Mouse (Mus musculus): Measurements from ENCODE around the gene Ipo13.

- TF ChIP-seq CTCF (conservative IDR thresholded peaks at IDR 0.05; ENCODE audit: low read length) = no peak
- TF ChIP-seq POU5F1 (IDR thresholded peaks at IDR 0.05; ENCODE audit: borderline replicate concordance, low read length) = no peak
Observed at GRCm38 (mm10) chr4:117887133-117887532, 27.7 kb downstream of the Ipo13 start, which contains the start of gene Atp6v0b.

Measured in E14TG2a.4 (cell line).